Mouse (Mus musculus): ENCODE measurements around the gene Cyb561d1. TPM values are rescaled to one million over a fixed set of nuclear protein-coding genes. Genes with fewer than 3 reads are reported as not detected.

Gene Cyb561d1
- 18.0 TPM for polyA plus RNA-seq (2015; fragmentation: Illumina TruSeq; extraction: RNeasy Lipid Tissue Mini Kit (QIAGEN cat#74804); ENCODE audit: low read depth, low replicate concordance)

DNA sequence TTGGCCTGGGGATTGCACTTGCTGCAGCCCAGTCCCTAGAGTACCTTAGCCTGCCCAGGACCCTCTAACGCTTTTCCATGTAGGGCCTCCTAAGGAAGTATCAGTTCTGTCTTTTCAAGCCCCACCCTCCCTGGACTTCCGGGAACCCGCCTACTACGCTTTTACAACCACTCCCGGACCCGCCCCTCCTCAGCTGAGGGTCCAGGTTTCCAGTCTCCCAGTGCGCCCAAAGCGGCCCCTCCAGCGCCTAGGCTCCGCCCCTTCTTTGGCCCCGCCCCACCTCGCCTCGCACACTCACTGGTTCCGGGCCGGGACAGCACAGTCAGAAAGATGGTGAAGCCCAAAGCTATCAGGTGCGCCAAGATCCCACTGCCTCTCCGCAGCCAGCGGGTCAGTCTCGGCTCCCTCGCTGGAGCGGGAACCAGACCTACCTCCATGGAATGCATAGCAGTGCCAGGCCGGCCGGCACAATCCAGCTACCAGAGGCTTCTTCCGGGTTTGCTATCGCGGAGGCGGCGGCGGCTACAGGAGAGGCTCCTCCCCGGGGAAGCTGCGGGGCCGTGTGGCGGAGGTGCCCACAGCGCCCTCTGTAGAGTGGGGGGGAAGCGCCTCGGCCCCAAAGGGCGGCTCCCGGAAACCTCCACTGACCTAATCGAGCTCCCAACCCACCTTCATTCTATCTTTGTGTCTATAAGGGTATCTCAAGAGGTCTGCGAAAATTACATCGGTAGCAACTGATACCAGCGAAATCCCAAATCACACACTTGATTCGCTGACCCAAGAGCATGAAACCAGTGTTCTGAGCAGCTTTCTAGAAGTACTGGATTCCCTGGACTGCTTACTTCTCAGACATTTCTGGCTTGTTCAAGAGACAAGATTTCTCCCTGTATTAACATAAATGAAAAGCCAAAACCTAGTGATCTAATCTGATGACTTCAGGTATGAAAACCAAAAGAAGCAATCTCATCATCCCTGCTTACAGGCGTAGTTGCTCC, at the start of gene Cyb561d1:
Gene Cyb561d1, minus strand, starts transcription at position 884 of the 995 bp plus-strand sequence.

GRCm38 (mm10) chr3:108226558-108227350, 25.7 kb upstream of the Cyb561d1 start, which contains the start of gene Sypl2:
Gene Sypl2, minus strand, starts transcription at chr3:108226648.

GRCm38 (mm10) chr3:108210771-108211139, 9.7 kb upstream of the Cyb561d1 start, which contains the start of gene Atxn7l2:
Gene Atxn7l2, minus strand, starts transcription at chr3:108210934.

GRCm38 (mm10) chr3:108186098-108187047, 14.6 kb downstream of the Cyb561d1 start, which contains the start of gene Amigo1:
Gene Amigo1, plus strand, starts transcription at chr3:108186335.

DNA sequence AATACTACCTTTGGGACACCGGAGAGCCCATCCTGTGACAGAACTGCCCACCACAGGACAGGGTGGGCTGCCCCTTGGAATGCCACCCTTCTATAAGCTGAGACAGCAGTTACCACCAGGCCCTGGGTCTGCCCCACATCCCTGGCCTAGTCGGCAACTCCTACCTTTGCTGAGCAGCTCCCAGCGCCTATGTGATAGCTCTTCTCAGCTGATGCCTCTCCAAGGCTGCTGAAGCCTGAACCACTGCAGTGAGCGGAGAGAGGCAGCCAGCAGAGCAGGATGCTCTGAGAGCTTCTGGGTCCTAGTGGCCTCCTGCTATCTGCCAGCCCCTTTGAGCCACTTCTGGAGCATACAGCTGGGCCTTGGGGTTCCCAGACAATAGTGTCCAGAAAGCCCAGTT, 46.4 kb downstream of the Cyb561d1 start, which contains the start of gene Gpr61:
Gene Gpr61, minus strand, starts transcription at position 227 of the 400 bp plus-strand sequence.

Other genes starting within 250 kb of the Cyb561d1 start
- gene Gstm3, start 231.9 kb downstream of the Cyb561d1 start, polyA plus RNA-seq (2015; fragmentation: Illumina TruSeq; extraction: RNeasy Lipid Tissue Mini Kit (QIAGEN cat#74804); ENCODE audit: low read depth, low replicate concordance) = not detected
- 4.4 TPM for gene Gstm2, start 214.8 kb downstream of the Cyb561d1 start, polyA plus RNA-seq (2015; fragmentation: Illumina TruSeq; extraction: RNeasy Lipid Tissue Mini Kit (QIAGEN cat#74804); ENCODE audit: low read depth, low replicate concordance)
- gene Gstm1, start 183.2 kb downstream of the Cyb561d1 start, polyA plus RNA-seq (2015; fragmentation: Illumina TruSeq; extraction: RNeasy Lipid Tissue Mini Kit (QIAGEN cat#74804); ENCODE audit: low read depth, low replicate concordance) = 334 TPM
- gene Gstm4, start 156.3 kb downstream of the Cyb561d1 start, polyA plus RNA-seq (2015; fragmentation: Illumina TruSeq; extraction: RNeasy Lipid Tissue Mini Kit (QIAGEN cat#74804); ENCODE audit: low read depth, low replicate concordance) = 11.8 TPM
- 48.7 TPM for gene Ampd2, start 114.6 kb downstream of the Cyb561d1 start, polyA plus RNA-seq (2015; fragmentation: Illumina TruSeq; extraction: RNeasy Lipid Tissue Mini Kit (QIAGEN cat#74804); ENCODE audit: low read depth, low replicate concordance)
- not detected for gene Gnat2, start 108.4 kb downstream of the Cyb561d1 start, polyA plus RNA-seq (2015; fragmentation: Illumina TruSeq; extraction: RNeasy Lipid Tissue Mini Kit (QIAGEN cat#74804); ENCODE audit: low read depth, low replicate concordance)
- gene Gnai3, start 55.1 kb downstream of the Cyb561d1 start, polyA plus RNA-seq (2015; fragmentation: Illumina TruSeq; extraction: RNeasy Lipid Tissue Mini Kit (QIAGEN cat#74804); ENCODE audit: low read depth, low replicate concordance) = 29.1 TPM
- gene Gpr61, start 46.3 kb downstream of the Cyb561d1 start, polyA plus RNA-seq (2015; fragmentation: Illumina TruSeq; extraction: RNeasy Lipid Tissue Mini Kit (QIAGEN cat#74804); ENCODE audit: low read depth, low replicate concordance) = 11.3 TPM
- gene Amigo1, start 14.9 kb downstream of the Cyb561d1 start, polyA plus RNA-seq (2015; fragmentation: Illumina TruSeq; extraction: RNeasy Lipid Tissue Mini Kit (QIAGEN cat#74804); ENCODE audit: low read depth, low replicate concordance) = 48.1 TPM
- gene Atxn7l2, start 9.7 kb upstream of the Cyb561d1 start, polyA plus RNA-seq (2015; fragmentation: Illumina TruSeq; extraction: RNeasy Lipid Tissue Mini Kit (QIAGEN cat#74804); ENCODE audit: low read depth, low replicate concordance) = 19.3 TPM
- gene Sypl2, start 25.4 kb upstream of the Cyb561d1 start, polyA plus RNA-seq (2015; fragmentation: Illumina TruSeq; extraction: RNeasy Lipid Tissue Mini Kit (QIAGEN cat#74804); ENCODE audit: low read depth, low replicate concordance) = 1.3 TPM
- gene Psma5, start 55.7 kb upstream of the Cyb561d1 start, polyA plus RNA-seq (2015; fragmentation: Illumina TruSeq; extraction: RNeasy Lipid Tissue Mini Kit (QIAGEN cat#74804); ENCODE audit: low read depth, low replicate concordance) = 183 TPM
- gene Sort1, start 82.9 kb upstream of the Cyb561d1 start, polyA plus RNA-seq (2015; fragmentation: Illumina TruSeq; extraction: RNeasy Lipid Tissue Mini Kit (QIAGEN cat#74804); ENCODE audit: low read depth, low replicate concordance) = 184 TPM
- not detected for gene Mybphl, start 163.7 kb upstream of the Cyb561d1 start, polyA plus RNA-seq (2015; fragmentation: Illumina TruSeq; extraction: RNeasy Lipid Tissue Mini Kit (QIAGEN cat#74804); ENCODE audit: low read depth, low replicate concordance)
- 14.2 TPM for gene Psrc1, start 182.6 kb upstream of the Cyb561d1 start, polyA plus RNA-seq (2015; fragmentation: Illumina TruSeq; extraction: RNeasy Lipid Tissue Mini Kit (QIAGEN cat#74804); ENCODE audit: low read depth, low replicate concordance)
- gene Celsr2, start 214.3 kb upstream of the Cyb561d1 start, polyA plus RNA-seq (2015; fragmentation: Illumina TruSeq; extraction: RNeasy Lipid Tissue Mini Kit (QIAGEN cat#74804); ENCODE audit: low read depth, low replicate concordance) = 51.6 TPM
- gene Sars, start 244.0 kb upstream of the Cyb561d1 start, polyA plus RNA-seq (2015; fragmentation: Illumina TruSeq; extraction: RNeasy Lipid Tissue Mini Kit (QIAGEN cat#74804); ENCODE audit: low read depth, low replicate concordance) = 280 TPM